Comparison of ENCODE assay signal across 9 mouse cellular contexts in the genomic region with DNA sequence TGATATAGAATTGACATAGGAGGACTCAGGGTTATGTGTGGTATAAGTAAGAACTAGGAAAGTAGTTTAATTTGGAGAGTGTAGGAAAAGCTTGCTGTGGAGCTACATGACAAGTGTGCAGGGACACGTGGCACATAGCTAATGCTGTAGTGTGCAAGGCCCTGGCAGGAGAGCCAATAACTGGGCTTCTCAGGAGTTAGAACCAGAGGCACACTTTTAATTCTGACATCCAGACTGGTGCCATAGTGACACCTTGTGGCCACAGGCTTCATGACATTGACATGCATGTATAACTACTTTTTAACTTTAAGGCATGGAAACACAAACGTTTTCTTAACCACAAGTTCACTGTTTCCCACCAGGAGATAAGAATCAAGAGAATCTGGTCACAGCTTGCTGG.
DNase-seq lines count a peak whose midpoint lies in the region; ATAC-seq and TF ChIP-seq lines count a peak whose summit lies in the region.
"Had no signal": no experiment of that assay in that cellular context is flagged by ENCODE, and none has a peak within 500 bp of the region (broad histone marks: within the 10 kb centered on the region; RNA-seq: fewer than 3 reads in every experiment).

No protein-coding gene starts in this region.

- H3K9ac ChIP-seq in MEL (ENCODE audit: control insufficient read depth, low read depth, low read length, poor library complexity, severe bottlenecking): no peak overlapping the region
- no peak overlapping the region for H3K9ac ChIP-seq in forebrain, embryonic 12.5 days
- H3K9ac ChIP-seq: liver, embryonic 15.5 days had no signal

- no peaks in the 10 kb centered on the region for H3K4me1 ChIP-seq in MEL (ENCODE audit: control insufficient read depth in 1 of 2, insufficient read depth in 2 of 2, low read length in 2 of 2)
- no peaks in the 10 kb centered on the region for H3K4me1 ChIP-seq in forebrain, embryonic 12.5 days
- H3K4me1 ChIP-seq: liver, embryonic 15.5 days had no signal

- no peaks in the 10 kb centered on the region; a peak in 1 of 4 replicates for H3K27me3 ChIP-seq in MEL (ENCODE audit: control insufficient read depth in 1 of 2, insufficient read depth in 2 of 2, low read length in 2 of 2)
- H3K27me3 ChIP-seq in forebrain, embryonic 12.5 days: peaks cover 34% of the 10 kb centered on the region
- H3K27me3 ChIP-seq: liver, embryonic 15.5 days had no signal

- ATAC-seq in forebrain, embryonic 12.5 days (ENCODE audit: low FRiP score): 0 out of 2 replicates have a peak, but pooled peaks have one; percentile 51

- DNase-seq in MEL (ENCODE audit: low read depth, low spot score): peak; percentile 49
- DNase-seq in c-Kit-positive CD71-negative TER-119-negative erythroid progenitor cells, embryonic 14.5 days (ENCODE audit: low read depth): peak; percentile 69
- DNase-seq in heart, postnatal 4 days: peak; percentile 84
- peak; percentile 55 to 84 for DNase-seq in layer of hippocampus, adult 8-10 months (ENCODE audit: low spot score in 2 of 2)
- DNase-seq in lung, postnatal 14 days: peak; percentile 84
- peak; percentile 89 for DNase-seq in retina, embryonic 14.5 days (ENCODE audit: low spot score)
- peak; percentile 53 for DNase-seq in urinary bladder, adult 2 months (ENCODE audit: low spot score)

- H3K79me2 ChIP-seq in MEL (ENCODE audit: control insufficient read depth, insufficient read depth, low read length, poor library complexity): no peaks in the 10 kb centered on the region

- no peak overlapping the region for H3K4me2 ChIP-seq in forebrain, embryonic 12.5 days
- H3K4me2 ChIP-seq: liver, embryonic 15.5 days had no signal

- H3K36me3 ChIP-seq in MEL (ENCODE audit: control insufficient read depth in 1 of 2, insufficient read depth in 2 of 2, low read length in 2 of 2): no peaks in the 10 kb centered on the region
- H3K36me3 ChIP-seq in forebrain, embryonic 12.5 days (replicated peaks): no peaks in the 10 kb centered on the region
- H3K36me3 ChIP-seq: liver, embryonic 15.5 days had no signal

- WGBS in forebrain, embryonic 12.5 days: 5% methylated on average over 2 of the region's 2 CpGs

- no peak for TF ChIP-seq EP300 in MEL (IDR thresholded peaks at IDR 0.05; ENCODE audit: low read depth in 1 of 2, low read length in 2 of 2)

- peak; percentile 61 to 73 (median 64) for TF ChIP-seq CTCF in MEL (IDR thresholded peaks at IDR 0.05 in 2 of 3, conservative IDR thresholded peaks at IDR 0.05 in 1 of 3; ENCODE audit: control insufficient read depth in 1 of 3, insufficient read depth in 1 of 3, low read depth in 2 of 3, low read length in 3 of 3, poor library complexity in 1 of 3, severe bottlenecking in 1 of 3)

- H3K4me3 ChIP-seq in MEL (ENCODE audit: control insufficient read depth in 1 of 2, insufficient read depth in 1 of 2, low read depth in 2 of 2, low read length in 2 of 2): no peak overlapping the region
- H3K4me3 ChIP-seq in forebrain, embryonic 12.5 days (replicated peaks): no peak overlapping the region
- H3K4me3 ChIP-seq: liver, embryonic 15.5 days had no signal

- no peak overlapping the region for H3K27ac ChIP-seq in MEL (ENCODE audit: control insufficient read depth, low read depth, low read length)
- H3K27ac ChIP-seq in forebrain, embryonic 12.5 days: no peak overlapping the region
- H3K27ac ChIP-seq: liver, embryonic 15.5 days had no signal

- no peak for TF ChIP-seq POLR2A in MEL (IDR thresholded peaks at IDR 0.05; ENCODE audit: control insufficient read depth in 1 of 2, insufficient read depth in 1 of 2, low read depth in 1 of 2, low read length in 2 of 2, poor library complexity in 1 of 2)

- TF ChIP-seq RAD21 in MEL (IDR thresholded peaks at IDR 0.05; ENCODE audit: low read depth, low read length): peak; percentile 75

- H3K9me3 ChIP-seq in MEL (replicated peaks; ENCODE audit: insufficient read depth, low read length): no peaks in the 10 kb centered on the region
- H3K9me3 ChIP-seq in forebrain, embryonic 12.5 days: no peaks in the 10 kb centered on the region
- H3K9me3 ChIP-seq: liver, embryonic 15.5 days had no signal

TF ChIP-seq in MEL, 35 proteins besides CTCF, POLR2A, EP300 and RAD21:
- TF ChIP-seq MYC (IDR thresholded peaks at IDR 0.05; ENCODE audit: low read depth, low read length) (no peak), MYB (IDR thresholded peaks at IDR 0.05; ENCODE audit: low read depth, low read length) (no peak), POLR2AphosphoS2 (IDR thresholded peaks at IDR 0.05; ENCODE audit: low read length) (no peak), NELFE (IDR thresholded peaks at IDR 0.05; ENCODE audit: low read depth, low read length) (no peak), GATA1 (IDR thresholded peaks at IDR 0.05; ENCODE audit: low read depth, low read length) (no peak), ELF1 (IDR thresholded peaks at IDR 0.05; ENCODE audit: low read depth, low read length) (no peak), JUND (IDR thresholded peaks at IDR 0.05; ENCODE audit: low read depth, low read length) (no peak), MAFK (IDR thresholded peaks at IDR 0.05; ENCODE audit: borderline replicate concordance, low read depth, low read length) (no peak), BHLHE40 (IDR thresholded peaks at IDR 0.05; ENCODE audit: borderline replicate concordance, low read depth, low read length) (no peak), UBTF (IDR thresholded peaks at IDR 0.05; ENCODE audit: borderline replicate concordance, insufficient read depth, low read depth, low read length) (no peak), KAT2A (conservative IDR thresholded peaks at IDR 0.05; ENCODE audit: low read depth, low read length) (no peak), MAX (IDR thresholded peaks at IDR 0.05; ENCODE audit: low read length) (no peak), HCFC1 (IDR thresholded peaks at IDR 0.05; ENCODE audit: low read depth, low read length) (no peak), ZC3H11A (IDR thresholded peaks at IDR 0.05; ENCODE audit: low read depth, low read length) (peak; percentile 45), CHD2 (IDR thresholded peaks at IDR 0.05; ENCODE audit: low read length) (no peak), MAZ (IDR thresholded peaks at IDR 0.05; ENCODE audit: low read depth, low read length) (no peak), SMC3 (IDR thresholded peaks at IDR 0.05; ENCODE audit: low read depth, low read length) (peak; percentile 78), NRF1 (IDR thresholded peaks at IDR 0.05; ENCODE audit: insufficient read depth, low read depth, low read length, poor library complexity, severe bottlenecking) (no peak)
